Mouse (Mus musculus): Measurements from ENCODE around the gene Blvrb. TPM values are rescaled to one million over a fixed set of nuclear protein-coding genes. Genes with fewer than 3 reads are reported as not detected.

Gene Blvrb
- total and polyA plus RNA-seq, 2 experiments from 2014 or later, result 19.7 to 23.4 TPM

GRCm38 (mm10) chr7:27446521-27447418, 1.0 kb upstream of the Blvrb start:
- no peak for TF ChIP-seq CTCF (IDR thresholded peaks at IDR 0.05; ENCODE audit: low read depth)
- Histone ChIP-seq H3K27ac (peak overlapping the region; percentile 83), H3K27me3 (ENCODE audit: insufficient read depth, low read length) (no peaks in the 10 kb centered on the region), H3K9ac (replicated peaks; ENCODE audit: low read length) (peak overlapping the region; percentile 86), H3K9me3 (ENCODE audit: low read length) (no peaks in the 10 kb centered on the region), H3K4me1 (ENCODE audit: insufficient read depth, low read length) (no peaks in the 10 kb centered on the region), H3K4me2 (ENCODE audit: low read depth, low read length) (peak overlapping the region; percentile 67), H3K36me3 (ENCODE audit: insufficient read depth, low read length) (no peaks in the 10 kb centered on the region; the same call in 1 of the 2 replicates), H3K4me3 (ENCODE audit: low read length) (peak overlapping the region; percentile 61)
- ATAC-seq (peak; percentile 72), DNase-seq (ENCODE audit: low spot score) (peak; percentile 76)
- WGBS, result 7% methylated on average over 40 of the region's 53 CpGs

DNA sequence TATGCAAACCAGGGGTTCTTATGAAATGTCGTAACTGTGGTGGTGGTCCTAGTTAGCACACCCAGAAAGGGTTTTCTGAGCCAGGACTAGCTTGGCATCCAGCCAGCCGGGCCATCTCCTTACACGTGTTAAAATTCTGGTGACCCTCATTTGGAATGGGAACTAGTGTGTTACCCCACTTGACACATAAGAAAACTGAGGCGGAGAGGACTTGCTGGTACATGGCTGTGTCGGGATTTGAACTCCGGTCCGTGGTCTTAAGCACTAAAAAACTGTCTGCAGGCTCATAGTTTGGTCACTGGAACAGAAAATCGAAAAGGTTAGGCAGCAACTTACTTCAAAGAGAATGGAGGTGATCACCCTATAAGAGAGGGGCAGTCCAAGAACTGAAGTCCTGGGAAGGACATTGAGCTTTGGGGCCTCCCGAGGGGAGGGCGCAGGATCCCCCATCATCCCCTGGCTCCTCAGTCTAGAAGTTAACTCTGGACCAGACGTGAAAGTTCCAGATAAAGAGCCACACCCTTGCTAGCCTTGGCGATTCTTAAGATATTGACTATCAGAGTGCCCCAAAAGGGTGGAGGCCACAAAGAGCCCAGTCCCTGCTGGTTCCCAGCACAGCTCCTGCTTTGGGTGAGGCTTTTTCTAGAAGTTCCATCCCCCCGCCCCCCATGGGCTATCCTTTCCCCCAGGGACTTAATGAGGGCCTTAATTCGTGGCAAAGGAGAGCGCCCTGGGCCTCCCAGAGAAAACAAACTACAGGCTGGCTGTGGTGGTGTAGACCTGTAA, 836 bp downstream of the Blvrb start:
- peak overlapping the region; percentile 86; the same call in 1 of the 2 replicates for H3K9ac ChIP-seq (replicated peaks; ENCODE audit: low read length)
- WGBS, result 56% methylated on average over 15 of the region's 15 CpGs
- peak overlapping the region; percentile 61 for H3K4me3 ChIP-seq (ENCODE audit: low read length)
- no peaks in the 10 kb centered on the region for H3K27me3 ChIP-seq (ENCODE audit: insufficient read depth, low read length)
- no peak for ATAC-seq
- H3K4me1 ChIP-seq (ENCODE audit: insufficient read depth, low read length), result no peaks in the 10 kb centered on the region
- DNase-seq (ENCODE audit: low spot score), result no peak
- no peaks in the 10 kb centered on the region for H3K36me3 ChIP-seq (ENCODE audit: insufficient read depth, low read length)
- no peaks in the 10 kb centered on the region for H3K9me3 ChIP-seq (ENCODE audit: low read length)
- H3K27ac ChIP-seq, result 0 out of 2 replicates have a peak overlapping the region, but pooled peaks have one; percentile 28
- H3K4me2 ChIP-seq (ENCODE audit: low read depth, low read length), result peak overlapping the region; percentile 67
- TF ChIP-seq CTCF (IDR thresholded peaks at IDR 0.05; ENCODE audit: low read depth), result no peak

DNA sequence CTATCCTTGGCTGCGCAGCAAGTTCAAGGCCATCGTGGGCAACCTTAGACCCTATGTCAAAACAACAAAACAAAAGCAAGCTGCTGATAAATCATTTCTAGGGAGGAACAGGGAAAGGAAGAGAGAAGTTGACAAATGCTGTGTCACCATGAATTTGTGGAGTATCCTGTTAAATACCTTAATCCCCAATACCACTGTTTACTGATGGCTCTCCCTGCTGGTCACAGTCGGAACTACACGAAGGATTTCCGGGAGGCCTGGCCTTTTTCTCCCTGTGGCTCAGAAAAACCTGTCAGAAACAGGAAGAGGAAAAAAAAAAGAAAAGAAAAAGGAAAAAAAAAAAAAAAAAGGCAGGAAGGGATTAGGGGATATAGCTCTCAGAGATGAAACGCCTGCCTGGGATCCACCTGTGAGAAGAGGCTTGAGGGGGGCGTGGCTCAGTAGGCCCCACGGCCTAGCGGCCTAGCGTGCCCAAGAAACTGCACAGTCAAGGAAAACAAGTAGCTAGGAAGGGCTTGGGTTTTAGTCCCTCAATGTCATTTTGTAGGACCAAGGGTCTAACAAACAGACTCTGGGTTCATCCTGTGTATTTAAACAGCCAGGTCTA, 1.6 kb downstream of the Blvrb start:
- no peaks in the 10 kb centered on the region for H3K27me3 ChIP-seq (ENCODE audit: insufficient read depth, low read length)
- no peaks in the 10 kb centered on the region for H3K4me1 ChIP-seq (ENCODE audit: insufficient read depth, low read length)
- DNase-seq (ENCODE audit: low spot score) (peak; percentile 60), ATAC-seq (no peak)
- no peak overlapping the region for H3K4me3 ChIP-seq (ENCODE audit: low read length)
- H3K36me3 ChIP-seq (ENCODE audit: insufficient read depth, low read length), result no peaks in the 10 kb centered on the region
- H3K9me3 ChIP-seq (ENCODE audit: low read length), result no peaks in the 10 kb centered on the region
- 64% methylated on average over 10 of the region's 10 CpGs for WGBS
- H3K9ac ChIP-seq (replicated peaks; ENCODE audit: low read length), result no peak overlapping the region
- peak; percentile 72 for TF ChIP-seq CTCF (IDR thresholded peaks at IDR 0.05; ENCODE audit: low read depth)
- H3K4me2 ChIP-seq (ENCODE audit: low read depth, low read length), result no peak overlapping the region
- H3K27ac ChIP-seq, result no peak overlapping the region

DNA sequence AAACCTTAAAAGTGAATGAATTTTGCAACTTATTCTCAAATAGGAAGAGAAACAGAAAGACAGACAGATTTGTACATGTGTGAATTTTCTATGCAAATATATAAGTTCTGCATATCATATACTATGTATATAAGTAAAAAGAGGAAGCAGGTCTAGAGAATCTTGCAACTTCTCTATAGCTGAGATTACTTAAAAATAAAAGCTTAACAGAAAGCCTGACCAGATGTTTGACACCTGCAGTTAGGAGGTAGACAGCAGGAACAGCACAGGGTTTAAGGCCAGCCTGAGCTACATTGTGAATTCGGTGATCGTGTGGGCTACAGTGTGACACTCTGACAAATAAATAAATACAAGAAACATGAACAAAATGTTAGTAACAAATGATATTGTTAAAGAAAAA, 3.6 kb downstream of the Blvrb start:
- ATAC-seq (no peak), DNase-seq (ENCODE audit: low spot score) (no peak)
- Histone ChIP-seq H3K27ac (no peak overlapping the region), H3K27me3 (ENCODE audit: insufficient read depth, low read length) (no peaks in the 10 kb centered on the region), H3K9ac (replicated peaks; ENCODE audit: low read length) (no peak overlapping the region), H3K9me3 (ENCODE audit: low read length) (no peaks in the 10 kb centered on the region), H3K4me2 (ENCODE audit: low read depth, low read length) (no peak overlapping the region), H3K4me1 (ENCODE audit: insufficient read depth, low read length) (no peaks in the 10 kb centered on the region), H3K36me3 (ENCODE audit: insufficient read depth, low read length) (no peaks in the 10 kb centered on the region), H3K4me3 (ENCODE audit: low read length) (no peak overlapping the region)
- WGBS, result 95% methylated on average over 2 of the region's 2 CpGs
- TF ChIP-seq CTCF (IDR thresholded peaks at IDR 0.05; ENCODE audit: low read depth), result no peak

GRCm38 (mm10) chr7:27452206-27452770, 4.5 kb downstream of the Blvrb start:
- no peak for ATAC-seq
- no peak for DNase-seq (ENCODE audit: low spot score)
- H3K9ac ChIP-seq (replicated peaks; ENCODE audit: low read length), result no peak overlapping the region

GRCm38 (mm10) chr7:27454461-27455121, 6.8 kb downstream of the Blvrb start:
- H3K4me1 ChIP-seq (ENCODE audit: insufficient read depth, low read length), result no peaks in the 10 kb centered on the region
- 81% methylated on average over 10 of the region's 10 CpGs for WGBS
- TF ChIP-seq CTCF (IDR thresholded peaks at IDR 0.05; ENCODE audit: low read depth), result no peak
- no peak overlapping the region for H3K9ac ChIP-seq (replicated peaks; ENCODE audit: low read length)
- ATAC-seq, result no peak
- H3K4me2 ChIP-seq (ENCODE audit: low read depth, low read length), result no peak overlapping the region
- H3K27ac ChIP-seq, result no peak overlapping the region
- DNase-seq (ENCODE audit: low spot score), result no peak
- no peaks in the 10 kb centered on the region for H3K9me3 ChIP-seq (ENCODE audit: low read length)
- no peak overlapping the region for H3K4me3 ChIP-seq (ENCODE audit: low read length)
- H3K36me3 ChIP-seq (ENCODE audit: insufficient read depth, low read length), result no peaks in the 10 kb centered on the region
- no peaks in the 10 kb centered on the region for H3K27me3 ChIP-seq (ENCODE audit: insufficient read depth, low read length)

More at GRCm38 (mm10) chr7:27452206-27452770, 4.5 kb downstream of the Blvrb start:
- Histone ChIP-seq H3K4me2 (ENCODE audit: low read depth, low read length) (no peak overlapping the region), H3K27me3 (ENCODE audit: insufficient read depth, low read length) (no peaks in the 10 kb centered on the region), H3K27ac (no peak overlapping the region), H3K4me3 (ENCODE audit: low read length) (no peak overlapping the region), H3K9me3 (ENCODE audit: low read length) (no peaks in the 10 kb centered on the region), H3K4me1 (ENCODE audit: insufficient read depth, low read length) (no peaks in the 10 kb centered on the region), H3K36me3 (ENCODE audit: insufficient read depth, low read length) (no peaks in the 10 kb centered on the region)
- TF ChIP-seq CTCF (IDR thresholded peaks at IDR 0.05; ENCODE audit: low read depth), result no peak
- WGBS, result 57% methylated on average over 13 of the region's 13 CpGs

Measured in hindbrain, postnatal 0 days (tissue).